Mouse (Mus musculus) ES-E14 (cell line): Measurements from ENCODE around the gene Gemin7. TPM values are rescaled to one million over a fixed set of nuclear protein-coding genes. Genes with fewer than 3 reads are reported as not detected.

Experiments
- DNase-seq: peaks from one replicate; pipeline ENCODE4 v3.0.0-alpha.2; 2013; ENCODE audit warnings: low read depth, low spot score
- H3K27ac ChIP-seq: 2 replicates; pipeline ENCODE4 v1.5.1; 2012; ENCODE audit warnings: low read depth, mild to moderate bottlenecking, low read length, moderate library complexity, mixed read lengths; ENCODE audit not compliant: poor library complexity, insufficient read depth, severe bottlenecking
- H3K36me3 ChIP-seq: 2 replicates; pipeline ENCODE4 v1.6.1; 2012; ENCODE audit warnings: mild to moderate bottlenecking, low read length, moderate library complexity, mixed read lengths; ENCODE audit not compliant: control insufficient read depth, poor library complexity, insufficient read depth, severe bottlenecking
- H3K4me1 ChIP-seq, 2 experiments: fragments of 150-350 bp in 1 of 2; sonication (generic) in 1 of 2; 2 replicates each; pipeline ENCODE4 v1.6.1; 2012; ENCODE audit warnings: low read length in 2 of 2, mild to moderate bottlenecking in 1 of 2, mixed read lengths in 1 of 2; ENCODE audit not compliant: control insufficient read depth in 2 of 2, insufficient read depth in 2 of 2, poor library complexity in 1 of 2
- H3K4me3 ChIP-seq, 2 experiments: fragments of 150-350 bp in 1 of 2; sonication (generic) in 1 of 2; 2 replicates each; pipeline ENCODE4 v1.5.1; 2012; ENCODE audit warnings: low read length in 2 of 2, low read depth in 1 of 2, mild to moderate bottlenecking in 1 of 2, mixed read lengths in 1 of 2; ENCODE audit not compliant: insufficient read depth in 1 of 2, poor library complexity in 1 of 2, severe bottlenecking in 1 of 2
- H3K9ac ChIP-seq: 2 replicates; pipeline ENCODE4 v1.6.1; 2012; ENCODE audit warnings: low read depth, mild to moderate bottlenecking, low read length, mixed read lengths; ENCODE audit not compliant: poor library complexity, insufficient read depth, severe bottlenecking
- H3K9me3 ChIP-seq: fragments of 150-350 bp; sonication (generic); 2 replicates; pipeline ENCODE4 v1.6.1; 2012; ENCODE audit warnings: low read depth, mild to moderate bottlenecking, low read length; ENCODE audit not compliant: control insufficient read depth, insufficient read depth
- CHD2 ChIP-seq: IDR thresholded peaks from 2 replicates; pipeline ENCODE4 v1.6.1; 2014; ENCODE audit warnings: mild to moderate bottlenecking, low read depth, low read length, inconsistent platforms
- HCFC1 ChIP-seq: IDR thresholded peaks from 2 replicates; pipeline ENCODE4 v1.6.1; 2012; ENCODE audit warnings: low read length, inconsistent platforms, borderline replicate concordance; ENCODE audit not compliant: insufficient read depth
- MAFK ChIP-seq: IDR thresholded peaks from 2 replicates; pipeline ENCODE4 v1.6.1; 2014; ENCODE audit warnings: mild to moderate bottlenecking, low read depth, low read length, inconsistent platforms; ENCODE audit not compliant: insufficient read depth
- ZC3H11A ChIP-seq: IDR thresholded peaks from 2 replicates; pipeline ENCODE4 v1.6.1; 2012; ENCODE audit warnings: low read depth, mild to moderate bottlenecking, inconsistent platforms, low read length, borderline replicate concordance
- ZNF384 ChIP-seq: IDR thresholded peaks from 2 replicates; pipeline ENCODE4 v1.6.1; 2012; ENCODE audit warnings: low read depth, low read length, inconsistent platforms
- in situ Hi-C, 2 experiments: fragments of 600-800 bp; cut with MboI; formaldehyde crosslinking; loops; one replicate each; pipeline ENCODE4 v1.15.1; 2025; ENCODE audit warnings: low sequenced_read_pairs in 2 of 2, inconsistent platforms in 1 of 2; ENCODE audit not compliant: unreplicated experiment in 2 of 2
- total RNA-seq: library from RNA; depleted of rRNA; stranded (reverse); fragments of 300-350 nt; gene quantifications from 2 replicates; pipeline ENCODE4 v1.2.3, GENCODE M21; 2012

The Gemin7 gene
- total RNA-seq, 1 experiment = 54.2 TPM

- Histone ChIP-seq H3K4me3 (no peak overlapping the region), H3K9ac (no peak overlapping the region), H3K36me3 (peaks cover 19% of the 10 kb centered on the region; the same call in 1 of the 2 replicates), H3K27ac (no peak overlapping the region), H3K9me3 (no peaks in the 10 kb centered on the region), H3K4me1 (peaks cover 2 to 8% of the 10 kb centered on the region in 2 experiments; a peak in 1 of 4 replicates)
- in situ Hi-C loops = no loop called here
- TF ChIP-seq MAFK (no peak), ZC3H11A (no peak), ZNF384 (no peak)
- no peak for DNase-seq
Measured at GRCm38 (mm10) chr7:19557982-19558900, 19.2 kb downstream of the Gemin7 start.

GRCm38 (mm10) chr7:19557086-19557485 lies 20.3 kb downstream of the Gemin7 start:
- no peaks in the 10 kb centered on the region for H3K9me3 ChIP-seq
- DNase-seq = no peak
- peaks cover 22% of the 10 kb centered on the region; the same call in 1 of the 2 replicates for H3K36me3 ChIP-seq
- H3K4me3 ChIP-seq = no peak overlapping the region
- peaks cover 2 to 4% of the 10 kb centered on the region in 2 experiments; a peak in 1 of 4 replicates for H3K4me1 ChIP-seq
- no peak overlapping the region for H3K27ac ChIP-seq
- no peak overlapping the region for H3K9ac ChIP-seq
- in situ Hi-C loops = no loop called here
- TF ChIP-seq MAFK = no peak
- no peak for TF ChIP-seq ZNF384
- no peak for TF ChIP-seq HCFC1
- no peak for TF ChIP-seq ZC3H11A
- TF ChIP-seq CHD2 = no peak

DNA sequence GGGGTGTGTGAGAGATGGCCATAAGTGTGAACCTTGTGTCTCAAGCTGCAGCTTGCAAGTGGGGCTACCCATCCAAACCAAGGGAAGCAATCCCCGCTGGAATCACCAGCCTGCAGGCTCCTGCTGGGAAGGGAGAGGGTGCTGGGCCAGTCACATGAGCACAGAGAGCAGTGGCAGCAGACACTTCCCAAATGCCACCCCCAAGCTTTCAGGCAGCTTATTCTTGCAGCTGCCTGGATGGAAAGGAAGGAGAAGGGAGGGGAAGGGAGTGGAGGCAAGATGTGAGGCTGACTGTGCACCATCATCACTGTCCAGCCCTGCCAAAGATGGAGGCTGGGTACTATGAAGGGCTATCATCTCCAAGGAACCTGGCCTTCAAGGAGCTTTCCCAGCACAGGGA lies 23.2 kb downstream of the Gemin7 start:
- TF ChIP-seq HCFC1 = no peak
- no peak for TF ChIP-seq MAFK
- no peak for TF ChIP-seq CHD2
- TF ChIP-seq ZC3H11A = no peak
- no peak for TF ChIP-seq ZNF384
- in situ Hi-C loops = no loop called here
- Histone ChIP-seq H3K27ac (no peak overlapping the region), H3K9me3 (no peaks in the 10 kb centered on the region), H3K4me3 (no peak overlapping the region), H3K9ac (no peak overlapping the region), H3K36me3 (peaks cover 24% of the 10 kb centered on the region; the same call in 1 of the 2 replicates), H3K4me1 (peaks cover 2% of the 10 kb centered on the region in 2 experiments; a peak in 1 of 4 replicates)
- no peak for DNase-seq

DNA sequence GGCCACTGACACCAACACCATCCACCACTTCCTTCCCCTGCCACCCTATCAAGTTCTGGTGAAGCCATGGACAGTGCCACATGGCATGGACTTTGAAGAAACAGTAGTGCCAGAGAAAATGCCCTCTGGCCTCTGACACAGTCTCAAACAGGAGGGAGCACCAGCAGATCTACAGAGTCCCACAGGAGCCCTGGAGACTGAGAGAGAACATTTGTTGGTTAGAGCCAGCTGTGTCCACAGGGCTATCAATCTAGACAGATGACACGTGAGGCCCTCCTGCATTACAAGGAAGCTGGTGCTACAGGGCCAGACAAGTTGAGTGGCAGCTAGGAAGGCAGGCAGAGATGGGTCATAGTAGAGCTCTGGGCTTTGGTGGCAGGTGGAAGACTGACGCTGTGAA lies 25.0 kb downstream of the Gemin7 start:
- Histone ChIP-seq H3K4me3 (no peak overlapping the region), H3K27ac (no peak overlapping the region), H3K9me3 (no peaks in the 10 kb centered on the region), H3K36me3 (peaks cover 15% of the 10 kb centered on the region; the same call in 1 of the 2 replicates), H3K4me1 (no peaks in the 10 kb centered on the region), H3K9ac (no peak overlapping the region)
- in situ Hi-C loops = no loop called here
- TF ChIP-seq CHD2 (no peak), MAFK (no peak), ZNF384 (no peak), ZC3H11A (no peak), HCFC1 (no peak)
- no peak for DNase-seq
